In genomic region chr1:57428368-57429308, GRCm38 (mm10) we compare ENCODE assay signal across 8 mouse cellular contexts. TPM values are rescaled to one million over a fixed set of nuclear protein-coding genes. Genes with fewer than 3 reads are reported as not detected.
DNase-seq lines count a peak whose midpoint lies in the region; ATAC-seq and TF ChIP-seq lines count a peak whose summit lies in the region.

No protein-coding gene starts in this region.

- H3K4me1 ChIP-seq in embryonic facial prominence, embryonic 14.5 days (ENCODE audit: control insufficient read depth, insufficient read depth, low read length), result peaks cover 12% of the 10 kb centered on the region
- H3K4me1 ChIP-seq in heart, embryonic 11.5 days (ENCODE audit: control insufficient read depth, insufficient read depth, low read length), result no peaks in the 10 kb centered on the region
- H3K4me1 ChIP-seq in kidney, embryonic 14.5 days (ENCODE audit: control insufficient read depth, insufficient read depth, low read length), result peaks cover 7% of the 10 kb centered on the region; the same call in 1 of the 2 replicates
- H3K4me1 ChIP-seq in limb, embryonic 14.5 days (ENCODE audit: control insufficient read depth, insufficient read depth, low read length), result peaks cover 14% of the 10 kb centered on the region; the same call in 1 of the 2 replicates

- peak overlapping the region; percentile 38 for H3K4me2 ChIP-seq in embryonic facial prominence, embryonic 14.5 days (ENCODE audit: low read depth, low read length)
- H3K4me2 ChIP-seq in heart, embryonic 11.5 days, result peak overlapping the region; percentile 1; the same call in 1 of the 2 replicates
- H3K4me2 ChIP-seq in kidney, embryonic 14.5 days (replicated peaks; ENCODE audit: low read depth, low read length), result no peak overlapping the region
- peak overlapping the region; percentile 43 for H3K4me2 ChIP-seq in limb, embryonic 14.5 days (replicated peaks; ENCODE audit: low read depth, low read length, severe bottlenecking)

- peak; percentile 70 for DNase-seq in 416B (ENCODE audit: low read depth)
- DNase-seq in adrenal gland, postnatal 25 days, result peak; percentile 86
- DNase-seq in embryonic facial prominence, embryonic 14.5 days (ENCODE audit: low spot score), result peak; percentile 93
- DNase-seq in limb, embryonic 14.5 days (ENCODE audit: low spot score), result peak; percentile 98
- peak; percentile 83 for DNase-seq in naive thymus-derived CD4-positive, alpha-beta T cell, adult 2 months (ENCODE audit: low read depth)
- peak; percentile 79 for DNase-seq in splenic B cell, adult 2 months (ENCODE audit: low read depth, low spot score)

- peak overlapping the region; percentile 4; the same call in 1 of the 2 replicates for H3K4me3 ChIP-seq in embryonic facial prominence, embryonic 14.5 days (ENCODE audit: low read depth, low read length)
- no peak overlapping the region for H3K4me3 ChIP-seq in heart, embryonic 11.5 days (ENCODE audit: low read depth, low read length)
- H3K4me3 ChIP-seq in kidney, embryonic 14.5 days (ENCODE audit: low read length), result no peak overlapping the region
- peak overlapping the region; percentile 11; the same call in 1 of the 2 replicates for H3K4me3 ChIP-seq in limb, embryonic 14.5 days (replicated peaks; ENCODE audit: low read length)

- no peak for TF ChIP-seq POLR2A in limb, embryonic 14.5 days (IDR thresholded peaks at IDR 0.05; ENCODE audit: borderline replicate concordance, extremely low read depth, insufficient read depth, insufficient read length)

- no peaks in the 10 kb centered on the region for H3K9me3 ChIP-seq in embryonic facial prominence, embryonic 14.5 days (ENCODE audit: control insufficient read depth, low read length)
- no peaks in the 10 kb centered on the region for H3K9me3 ChIP-seq in heart, embryonic 11.5 days (replicated peaks; ENCODE audit: control insufficient read depth, low read length)
- H3K9me3 ChIP-seq in kidney, embryonic 14.5 days (ENCODE audit: control insufficient read depth, low read length), result no peaks in the 10 kb centered on the region
- no peaks in the 10 kb centered on the region for H3K9me3 ChIP-seq in limb, embryonic 14.5 days (ENCODE audit: control insufficient read depth, low read length)

- H3K27me3 ChIP-seq in embryonic facial prominence, embryonic 14.5 days (replicated peaks; ENCODE audit: control insufficient read depth, insufficient read depth, low read length), result no peaks in the 10 kb centered on the region
- no peaks in the 10 kb centered on the region for H3K27me3 ChIP-seq in heart, embryonic 11.5 days (ENCODE audit: control insufficient read depth, insufficient read depth, low read length)
- H3K27me3 ChIP-seq in kidney, embryonic 14.5 days (ENCODE audit: control insufficient read depth, insufficient read depth, low read length), result no peaks in the 10 kb centered on the region
- H3K27me3 ChIP-seq in limb, embryonic 14.5 days (ENCODE audit: control insufficient read depth, insufficient read depth, low read length), result no peaks in the 10 kb centered on the region
- no peaks in the 10 kb centered on the region for H3K27me3 ChIP-seq in splenic B cell, adult 2 months (ENCODE audit: control insufficient read depth, insufficient read depth, low read length, poor library complexity, severe bottlenecking)

- no peaks in the 10 kb centered on the region for H3K36me3 ChIP-seq in embryonic facial prominence, embryonic 14.5 days (ENCODE audit: control insufficient read depth, insufficient read depth, low read length)
- no peaks in the 10 kb centered on the region for H3K36me3 ChIP-seq in heart, embryonic 11.5 days (ENCODE audit: control insufficient read depth, insufficient read depth, low read length)
- H3K36me3 ChIP-seq in kidney, embryonic 14.5 days (ENCODE audit: control insufficient read depth, insufficient read depth, low read length), result no peaks in the 10 kb centered on the region
- H3K36me3 ChIP-seq in limb, embryonic 14.5 days (ENCODE audit: control insufficient read depth, insufficient read depth, low read length), result no peaks in the 10 kb centered on the region
- H3K36me3 ChIP-seq in splenic B cell, adult 2 months (ENCODE audit: control insufficient read depth, insufficient read depth, low read length, poor library complexity, severe bottlenecking), result no peaks in the 10 kb centered on the region

- peak; percentile 85 for ATAC-seq in embryonic facial prominence, embryonic 14.5 days (ENCODE audit: low read depth)
- ATAC-seq in heart, embryonic 11.5 days (replicated peaks; ENCODE audit: insufficient number of reproducible peaks, low FRiP score, low TSS enrichment), result no peak
- peak; percentile 77 for ATAC-seq in kidney, embryonic 14.5 days (ENCODE audit: low FRiP score, low TSS enrichment)
- ATAC-seq in limb, embryonic 14.5 days (ENCODE audit: low FRiP score, low read depth), result peak; percentile 78

- H3K9ac ChIP-seq in embryonic facial prominence, embryonic 14.5 days (ENCODE audit: low read depth, low read length), result no peak overlapping the region
- no peak overlapping the region for H3K9ac ChIP-seq in heart, embryonic 11.5 days (ENCODE audit: low read depth, low read length)
- no peak overlapping the region for H3K9ac ChIP-seq in kidney, embryonic 14.5 days (ENCODE audit: low read depth, low read length)
- H3K9ac ChIP-seq in limb, embryonic 14.5 days (ENCODE audit: low read depth, low read length, severe bottlenecking), result peak overlapping the region; percentile 29; the same call in 1 of the 2 replicates

- peak overlapping the region; percentile 30 for H3K27ac ChIP-seq in embryonic facial prominence, embryonic 14.5 days (replicated peaks; ENCODE audit: low read depth, low read length)
- no peak overlapping the region for H3K27ac ChIP-seq in heart, embryonic 11.5 days (ENCODE audit: low read depth, low read length)
- H3K27ac ChIP-seq in kidney, embryonic 14.5 days (ENCODE audit: low read depth, low read length), result no peak overlapping the region
- no peak overlapping the region for H3K27ac ChIP-seq in limb, embryonic 14.5 days (replicated peaks; ENCODE audit: low read depth, low read length)

- WGBS in embryonic facial prominence, embryonic 14.5 days, result 35% methylated on average over 16 of the region's 16 CpGs
- 54% methylated on average over 16 of the region's 16 CpGs for WGBS in heart, embryonic 11.5 days (ENCODE audit: insufficient replicate concordance)
- WGBS in kidney, embryonic 14.5 days, result 55% methylated on average over 16 of the region's 16 CpGs
- WGBS in limb, embryonic 14.5 days, result 27% methylated on average over 16 of the region's 16 CpGs

RNA-seq across cellular contexts. Expression of gene Tyw5, which starts 21.7 kb away (rescaled TPM):
- 14.6 and 15.9 TPM in 2 replicates for total RNA-seq in adrenal gland, postnatal 25 days (2021)
- 21.7 and 25.8 TPM in 2 replicates for polyA plus RNA-seq in embryonic facial prominence, embryonic 14.5 days (2014; fragmentation: Nextera tagmentation; extraction: Ambion mirVana)
- polyA plus RNA-seq in heart, embryonic 11.5 days (2014; fragmentation: Nextera tagmentation; extraction: Ambion mirVana), result 24.5 and 25.8 TPM in 2 replicates
- 24.8 and 30.2 TPM in 2 replicates for polyA plus RNA-seq in kidney, embryonic 14.5 days (2014; fragmentation: Nextera tagmentation; extraction: Ambion mirVana)
- polyA plus RNA-seq in limb, embryonic 14.5 days (2012; rRNA removed), result 22.3 and 30.1 TPM in 2 replicates
- 25.3 and 25.6 TPM in 2 replicates for polyA plus RNA-seq in limb, embryonic 14.5 days (2014; fragmentation: Nextera tagmentation; extraction: Ambion mirVana)

RNA-seq across cellular contexts. Expression of gene Maip1, which starts 22.5 kb away (rescaled TPM):
- 10.8 and 12.4 TPM in 2 replicates for total RNA-seq in adrenal gland, postnatal 25 days (2021)
- 16.0 and 16.8 TPM in 2 replicates for polyA plus RNA-seq in embryonic facial prominence, embryonic 14.5 days (2014; fragmentation: Nextera tagmentation; extraction: Ambion mirVana)
- 17.4 and 17.5 TPM in 2 replicates for polyA plus RNA-seq in heart, embryonic 11.5 days (2014; fragmentation: Nextera tagmentation; extraction: Ambion mirVana)
- 21.1 and 21.2 TPM in 2 replicates for polyA plus RNA-seq in kidney, embryonic 14.5 days (2014; fragmentation: Nextera tagmentation; extraction: Ambion mirVana)
- 10.6 and 13.5 TPM in 2 replicates for polyA plus RNA-seq in limb, embryonic 14.5 days (2012; rRNA removed)
- 14.7 and 15.4 TPM in 2 replicates for polyA plus RNA-seq in limb, embryonic 14.5 days (2014; fragmentation: Nextera tagmentation; extraction: Ambion mirVana)

RNA-seq across cellular contexts. Expression of gene 1700066M21Rik, which starts 51.2 kb away (rescaled TPM):
- total RNA-seq in adrenal gland, postnatal 25 days (2021), result 7.8 and 9.9 TPM in 2 replicates
- polyA plus RNA-seq in embryonic facial prominence, embryonic 14.5 days (2014; fragmentation: Nextera tagmentation; extraction: Ambion mirVana), result 19.3 and 20.9 TPM in 2 replicates
- polyA plus RNA-seq in heart, embryonic 11.5 days (2014; fragmentation: Nextera tagmentation; extraction: Ambion mirVana), result 9.5 and 13.1 TPM in 2 replicates
- polyA plus RNA-seq in kidney, embryonic 14.5 days (2014; fragmentation: Nextera tagmentation; extraction: Ambion mirVana), result 10.9 and 12.8 TPM in 2 replicates
- 8.2 and 10.5 TPM in 2 replicates for polyA plus RNA-seq in limb, embryonic 14.5 days (2012; rRNA removed)
- 13.8 and 14.7 TPM in 2 replicates for polyA plus RNA-seq in limb, embryonic 14.5 days (2014; fragmentation: Nextera tagmentation; extraction: Ambion mirVana)

Comparison
In these comparisons a context has a peak if more than half of its experiments do, and no peak if none do; other contexts are left out.
1. H3K4me3 ChIP-seq: peak in embryonic facial prominence, embryonic 14.5 days (single experiment) and limb, embryonic 14.5 days (single experiment); none in heart, embryonic 11.5 days (single experiment) and kidney, embryonic 14.5 days (single experiment).
2. Peak in every context shown above with its lines, with median percentiles within 50 percentile points of each other: DNase-seq.